Mouse (Mus musculus): ENCODE results near the gene Tmem128. TPM values are rescaled to one million over a fixed set of nuclear protein-coding genes. Genes with fewer than 3 reads are reported as not detected.

The Tmem128 gene
- total RNA-seq, 2 experiments from 2014 or later, result 16.2 to 43.3 TPM

GRCm38 (mm10) chr5:38276451-38276850 lies 16.5 kb downstream of the Tmem128 start:
- no peak for ATAC-seq (replicated peaks; ENCODE audit: low FRiP score, low TSS enrichment, poor library complexity, severe bottlenecking)

GRCm38 (mm10) chr5:38277098-38277866 lies 17.3 kb downstream of the Tmem128 start:
- ATAC-seq (replicated peaks; ENCODE audit: low FRiP score, low TSS enrichment, poor library complexity, severe bottlenecking), result no peak

- ATAC-seq (replicated peaks; ENCODE audit: low FRiP score, low TSS enrichment, poor library complexity, severe bottlenecking), result no peak
Observed at GRCm38 (mm10) chr5:38277936-38278600, 18.1 kb downstream of the Tmem128 start.

- ATAC-seq (replicated peaks; ENCODE audit: low FRiP score, low TSS enrichment, poor library complexity, severe bottlenecking), result no peak
Observed at GRCm38 (mm10) chr5:38280075-38280474, 20.1 kb downstream of the Tmem128 start.

- ATAC-seq (replicated peaks; ENCODE audit: low FRiP score, low TSS enrichment, poor library complexity, severe bottlenecking), result no peak
Observed at GRCm38 (mm10) chr5:38285724-38286123, 25.7 kb downstream of the Tmem128 start.

- ATAC-seq (replicated peaks; ENCODE audit: low FRiP score, low TSS enrichment, poor library complexity, severe bottlenecking), result no peak
Observed at GRCm38 (mm10) chr5:38288476-38288875, 28.5 kb downstream of the Tmem128 start.

GRCm38 (mm10) chr5:38301761-38302411 lies 41.9 kb downstream of the Tmem128 start:
- no peak for ATAC-seq (replicated peaks; ENCODE audit: low FRiP score, low TSS enrichment, poor library complexity, severe bottlenecking)

- no peak for ATAC-seq (replicated peaks; ENCODE audit: low FRiP score, low TSS enrichment, poor library complexity, severe bottlenecking)
Observed at GRCm38 (mm10) chr5:38302651-38303050, 42.7 kb downstream of the Tmem128 start.

GRCm38 (mm10) chr5:38305241-38305640 lies 45.3 kb downstream of the Tmem128 start:
- ATAC-seq (replicated peaks; ENCODE audit: low FRiP score, low TSS enrichment, poor library complexity, severe bottlenecking), result no peak

GRCm38 (mm10) chr5:38307255-38308101 lies 47.5 kb downstream of the Tmem128 start:
- ATAC-seq (replicated peaks; ENCODE audit: low FRiP score, low TSS enrichment, poor library complexity, severe bottlenecking), result peak; percentile 90

- ATAC-seq (replicated peaks; ENCODE audit: low FRiP score, low TSS enrichment, poor library complexity, severe bottlenecking), result peak; percentile 82
Observed at GRCm38 (mm10) chr5:38308873-38309272, 48.9 kb downstream of the Tmem128 start.

GRCm38 (mm10) chr5:38309795-38310194 lies 49.8 kb downstream of the Tmem128 start:
- no peak for ATAC-seq (replicated peaks; ENCODE audit: low FRiP score, low TSS enrichment, poor library complexity, severe bottlenecking)

Other genes with a start within 250 kb of the Tmem128 start
- gene Stx18, start 221.4 kb upstream of the Tmem128 start, total RNA-seq (2014; fragmentation: Nextera tagmentation), result 16.6 and 24.0 TPM in 2 replicates
- 26.9 and 31.5 TPM in 2 replicates for gene Stx18, start 221.4 kb upstream of the Tmem128 start, total RNA-seq (2017)
- not detected in 2 replicates for gene Nsg1, start 100.3 kb upstream of the Tmem128 start, total RNA-seq (2014; fragmentation: Nextera tagmentation)
- 0.05 TPM in 1 of 2 replicates, not detected in the other for gene Nsg1, start 100.3 kb upstream of the Tmem128 start, total RNA-seq (2017)
- gene Zbtb49, start 39.7 kb upstream of the Tmem128 start, total RNA-seq (2014; fragmentation: Nextera tagmentation), result 5.6 and 16.1 TPM in 2 replicates
- 6.8 and 13.5 TPM in 2 replicates for gene Zbtb49, start 39.7 kb upstream of the Tmem128 start, total RNA-seq (2017)
- gene Lyar, start 39.7 kb upstream of the Tmem128 start, total RNA-seq (2014; fragmentation: Nextera tagmentation), result 158 and 198 TPM in 2 replicates
- 267 and 298 TPM in 2 replicates for gene Lyar, start 39.7 kb upstream of the Tmem128 start, total RNA-seq (2017)
- gene Otop1, start 15.8 kb downstream of the Tmem128 start, total RNA-seq (2014; fragmentation: Nextera tagmentation), result not detected in 2 replicates
- gene Otop1, start 15.8 kb downstream of the Tmem128 start, total RNA-seq (2017), result not detected in 2 replicates
- gene Drd5, start 59.2 kb downstream of the Tmem128 start, total RNA-seq (2014; fragmentation: Nextera tagmentation), result not detected in 2 replicates
- not detected in 2 replicates for gene Drd5, start 59.2 kb downstream of the Tmem128 start, total RNA-seq (2017)
- 1.5 and 4.6 TPM in 2 replicates for gene Slc2a9, start 243.0 kb downstream of the Tmem128 start, total RNA-seq (2014; fragmentation: Nextera tagmentation)
- 1.8 and 4.4 TPM in 2 replicates for gene Slc2a9, start 243.0 kb downstream of the Tmem128 start, total RNA-seq (2017)

All from megakaryocyte-erythroid progenitor cell, adult 5-6 weeks (primary cell).